Mouse (Mus musculus) hematopoietic stem cell, adult 5-6 weeks (primary cell): ENCODE measurements at regions not wholly inside any gene's neighbourhood (a gene's known extent, or its start where the extent isn't known, plus 50 kb on each side); places are given as distances from the start of the nearest gene placed in this dataset.

Experiments used
- ATAC-seq, 2 experiments: fragments of 125-278 bp in 1 of 2; replicated peaks in 1 of 2; 2 replicates each; pipeline ENCODE4 v1.8.0; 2016 to 2017; ENCODE audit warnings: inconsistent platforms in 2 of 2, mild to moderate bottlenecking in 2 of 2, moderate number of reproducible peaks in 2 of 2, low read depth in 1 of 2, moderate TSS enrichment in 1 of 2; ENCODE audit not compliant: low FRiP score in 2 of 2, poor library complexity in 2 of 2, severe bottlenecking in 2 of 2, insufficient read depth in 1 of 2, low TSS enrichment in 1 of 2

DNA sequence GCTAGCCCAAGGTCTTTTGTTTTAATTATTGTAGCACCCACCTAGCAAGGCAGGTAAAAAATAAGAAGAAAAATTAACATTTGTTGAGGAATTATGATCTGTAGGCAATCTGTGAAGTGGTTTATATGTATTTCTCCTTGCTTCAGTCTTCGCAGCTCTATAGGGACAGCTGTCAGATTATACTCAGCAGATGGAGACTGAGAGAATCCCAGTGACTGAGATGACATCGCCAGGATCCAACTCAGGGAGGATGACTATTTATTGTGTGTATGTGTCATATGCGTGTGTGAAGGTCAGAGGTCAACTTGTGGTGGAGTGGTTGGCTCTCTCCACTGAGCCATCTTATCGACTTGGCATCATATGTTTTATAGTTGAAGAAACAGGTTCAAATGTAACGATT lies 362.0 kb upstream of the Chd6 start:
- ATAC-seq, result no peak

DNA sequence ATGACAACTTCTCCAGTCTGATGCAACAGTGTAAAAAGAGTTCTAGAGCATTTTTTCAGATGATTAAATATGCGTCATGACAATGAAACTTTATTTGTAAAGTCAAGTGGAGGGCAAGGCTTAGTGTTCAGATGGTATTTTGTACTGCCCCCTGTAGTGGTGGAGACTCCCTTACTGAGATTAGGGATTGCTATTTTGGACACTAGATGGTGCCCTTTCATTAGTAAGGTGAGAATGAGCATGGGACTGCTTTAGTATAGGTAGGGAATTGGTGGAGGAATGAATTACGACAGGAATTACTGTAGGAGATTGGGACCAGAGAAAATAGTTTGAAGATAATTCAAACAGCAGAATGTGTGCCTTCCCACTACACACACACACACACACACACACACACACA lies 361.1 kb upstream of the Chd6 start:
- ATAC-seq, result peak; percentile 50 to 66; a peak in 1 of 4 replicates

DNA sequence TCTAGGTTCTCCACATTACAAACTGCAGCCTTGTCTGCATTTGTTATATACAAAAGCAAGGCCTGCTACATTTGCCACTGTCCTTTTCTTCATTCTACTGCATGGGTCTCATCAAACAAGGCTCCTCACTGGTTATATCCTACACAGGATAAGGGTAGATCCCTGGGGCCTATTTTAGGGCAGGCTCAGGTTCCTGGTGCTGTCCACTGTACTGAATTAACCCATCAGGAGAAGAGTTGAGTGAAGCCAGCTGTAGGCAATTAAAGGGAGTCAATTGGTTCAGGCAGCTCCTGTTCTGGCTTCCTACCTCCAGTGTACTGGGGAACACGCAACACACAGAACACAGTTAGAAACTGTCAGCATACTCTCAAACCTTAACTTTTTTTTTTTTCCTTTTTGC lies 358.2 kb upstream of the Chd6 start:
- no peak for ATAC-seq

DNA sequence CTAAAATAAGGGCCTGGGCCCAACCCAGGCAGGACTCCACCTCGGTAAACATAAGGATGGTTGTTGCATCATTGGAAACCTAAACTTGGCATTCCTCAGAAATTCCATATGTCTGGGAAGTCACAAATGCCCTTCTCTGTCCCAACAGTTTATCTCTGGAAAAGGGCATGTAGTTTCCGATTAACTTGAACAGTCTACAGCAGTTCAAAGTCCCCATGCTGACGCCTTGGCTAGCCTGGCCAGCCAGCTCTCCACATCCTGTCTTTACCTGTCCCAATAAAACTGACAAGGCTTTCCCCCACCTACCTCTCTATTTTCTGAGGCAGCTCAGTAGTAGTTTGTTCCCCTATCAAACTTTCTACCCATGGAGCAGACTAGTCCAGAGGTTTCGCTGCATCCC lies 351.7 kb upstream of the Chd6 start:
- ATAC-seq, result no peak

- ATAC-seq, result no peak
Measured at GRCm38 (mm10) chr2:161454466-161454865, 345.6 kb upstream of the Chd6 start.

DNA sequence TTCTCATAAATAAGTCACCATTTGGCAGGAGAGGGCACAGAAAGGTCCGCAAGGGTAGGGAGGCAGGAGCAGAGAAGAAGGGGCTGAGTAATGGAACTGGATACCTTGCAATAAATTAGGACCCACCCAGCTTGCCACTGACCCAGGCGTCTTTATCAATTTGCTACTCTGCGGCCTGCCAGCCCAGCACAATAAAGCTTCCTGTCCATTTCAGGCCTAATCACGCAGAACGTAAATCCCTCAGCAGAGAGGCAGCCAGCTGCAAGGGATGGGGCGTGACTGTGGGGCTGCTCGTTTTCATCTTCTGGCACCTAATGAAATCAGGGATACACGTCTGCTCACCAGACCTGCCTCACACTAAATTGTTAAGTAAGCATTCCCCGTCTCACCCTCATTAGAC lies 324.9 kb upstream of the Chd6 start:
- no peak for ATAC-seq

DNA sequence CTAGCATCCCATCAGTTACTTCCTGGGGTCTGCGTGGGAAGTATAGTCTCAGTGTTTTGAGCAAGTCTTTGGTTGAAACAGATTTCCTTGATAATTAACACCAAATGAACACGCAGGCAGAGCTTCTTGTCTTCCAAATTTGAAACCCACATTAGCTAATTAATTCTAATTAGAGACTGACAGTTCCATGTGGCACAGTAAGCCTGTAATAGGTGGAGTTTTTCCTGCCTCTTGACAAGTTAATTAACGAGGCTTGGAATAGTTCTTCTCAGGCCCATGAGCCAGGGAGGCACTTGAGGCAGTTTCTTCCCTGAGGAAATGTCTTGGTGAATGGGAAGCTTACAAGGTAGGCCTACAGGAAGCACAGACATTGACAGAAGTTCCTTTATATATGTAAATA lies 320.4 kb upstream of the Chd6 start:
- ATAC-seq, result no peak

GRCm38 (mm10) chr2:161425587-161425986 lies 316.7 kb upstream of the Chd6 start:
- no peak for ATAC-seq

- ATAC-seq, result no peak
Measured at GRCm38 (mm10) chr2:161418062-161418461, 309.2 kb upstream of the Chd6 start.

- ATAC-seq, result no peak
Measured at GRCm38 (mm10) chr2:161416218-161416927, 307.5 kb upstream of the Chd6 start.

DNA sequence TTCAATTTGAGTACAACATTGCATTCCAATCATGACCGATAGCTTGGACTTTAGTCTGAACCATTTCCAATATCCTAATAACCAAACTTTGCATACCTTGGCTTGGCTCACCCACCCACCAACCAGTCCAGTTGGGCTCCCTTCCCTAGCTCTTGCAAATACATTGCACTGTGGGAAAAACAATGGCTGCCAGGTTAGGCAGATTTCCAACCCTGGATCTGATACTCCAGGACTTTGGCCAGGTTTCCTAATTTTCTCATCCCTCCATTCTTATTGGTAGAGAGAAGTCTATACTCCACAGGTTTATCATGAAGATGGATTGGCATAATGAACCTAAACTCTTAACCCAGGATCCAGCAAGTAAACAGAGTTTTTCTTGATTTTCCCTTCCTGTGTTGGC lies 299.4 kb upstream of the Chd6 start:
- ATAC-seq, result no peak

- peak in 1 of 2 experiments; percentile 52; a peak in 2 of 4 replicates for ATAC-seq
Measured at GRCm38 (mm10) chr2:161405847-161406384, 297.0 kb upstream of the Chd6 start.

- 0 out of 4 replicates have a peak, but pooled peaks of 1 of the 2 experiments have one; percentile 17 for ATAC-seq
Measured at GRCm38 (mm10) chr2:161398061-161398460, 289.2 kb upstream of the Chd6 start.

DNA sequence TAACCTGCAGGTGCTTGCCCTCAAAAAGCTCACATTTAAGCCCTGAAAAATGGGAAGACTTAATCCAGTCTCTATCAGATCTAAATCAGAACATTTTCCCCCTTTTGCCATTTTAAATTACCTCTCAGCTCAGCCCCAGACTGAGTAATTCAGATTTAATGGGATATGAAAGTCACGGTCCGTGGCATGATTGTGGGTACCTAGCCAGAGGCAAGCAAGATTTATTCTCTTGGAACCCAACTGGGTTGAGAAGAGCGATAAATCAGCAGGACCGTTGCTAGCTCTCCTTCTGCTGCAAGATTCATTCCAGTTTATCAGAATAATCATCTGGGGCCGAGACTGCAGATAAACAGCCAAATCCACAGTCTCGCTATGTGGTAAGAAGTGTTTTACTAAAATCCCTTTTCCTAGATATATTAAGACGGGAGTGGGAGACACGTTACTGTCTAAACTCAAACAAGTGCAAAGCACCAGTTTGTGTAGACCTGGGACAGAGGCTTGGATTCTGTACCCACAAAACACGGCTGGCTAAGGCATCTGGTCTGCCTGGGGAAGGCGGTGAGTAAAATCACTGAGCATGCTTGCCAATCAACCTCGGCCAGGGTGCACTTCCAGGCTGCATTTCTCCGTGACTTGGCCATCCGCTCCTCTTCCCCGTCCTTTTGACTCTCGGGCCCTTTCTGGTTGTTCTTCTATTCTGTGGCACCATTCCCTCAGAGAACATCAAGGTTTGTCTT lies 282.2 kb upstream of the Chd6 start:
- ATAC-seq, result no peak

- no peak for ATAC-seq
Measured at GRCm38 (mm10) chr2:161389318-161389835, 280.5 kb upstream of the Chd6 start.

DNA sequence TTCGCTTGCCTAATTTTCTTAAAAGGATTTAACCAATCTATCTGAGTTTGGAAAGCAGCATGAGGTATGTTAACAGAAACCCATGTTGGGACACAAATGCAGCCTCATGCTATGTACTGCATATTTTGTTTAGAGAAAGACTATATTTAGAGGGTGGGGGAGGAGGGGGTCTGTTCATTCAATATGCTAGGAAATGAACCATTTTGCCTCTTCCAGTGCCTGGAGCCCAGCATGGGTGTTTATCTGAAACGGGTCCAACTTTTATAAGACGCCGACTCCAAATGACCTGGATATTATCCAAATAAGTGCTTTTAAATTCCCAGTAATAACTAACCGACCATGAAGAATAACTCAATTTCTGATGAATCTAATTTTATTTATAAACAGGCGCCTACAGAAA lies 278.2 kb upstream of the Chd6 start:
- ATAC-seq, result no peak

GRCm38 (mm10) chr2:161382411-161382810 lies 273.5 kb upstream of the Chd6 start:
- ATAC-seq, result no peak

DNA sequence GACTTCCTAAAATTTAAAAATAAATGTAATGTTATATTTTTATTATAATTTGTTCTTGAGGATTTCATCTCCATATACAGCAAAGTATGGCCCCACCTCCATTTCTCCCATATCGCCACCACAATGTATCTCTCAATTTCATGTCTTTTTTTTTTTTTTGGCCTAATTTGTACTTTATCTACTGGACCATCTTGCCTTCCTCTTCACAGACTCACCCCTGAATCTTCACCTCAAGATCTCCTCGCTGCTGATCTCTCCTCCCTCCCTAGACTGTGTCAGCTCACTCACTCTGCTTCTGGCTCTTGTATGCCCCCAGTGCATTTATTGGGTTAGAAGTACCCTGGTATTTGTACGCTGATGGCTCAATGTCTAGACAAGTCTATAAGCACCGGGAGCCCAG lies 269.4 kb upstream of the Chd6 start:
- ATAC-seq, result no peak
